Mouse (Mus musculus) retina, embryonic 14.5 days (tissue): ENCODE measurements at regions not wholly inside any gene's neighbourhood (a gene's known extent, or its start where the extent isn't known, plus 50 kb on each side); places are given as distances from the start of the nearest gene placed in this dataset.

Experiments
- DNase-seq: peaks from one replicate; pipeline ENCODE4 v3.0.0-alpha.2; 2015; ENCODE audit warnings: low spot score

GRCm38 (mm10) chr2:106083801-106084800, 80.8 kb upstream of the Dnajc24 start:
- DNase-seq, result peak; percentile 79

- peak; percentile 60 for DNase-seq
Measured at GRCm38 (mm10) chr2:106083001-106083400, 79.7 kb upstream of the Dnajc24 start.

DNA sequence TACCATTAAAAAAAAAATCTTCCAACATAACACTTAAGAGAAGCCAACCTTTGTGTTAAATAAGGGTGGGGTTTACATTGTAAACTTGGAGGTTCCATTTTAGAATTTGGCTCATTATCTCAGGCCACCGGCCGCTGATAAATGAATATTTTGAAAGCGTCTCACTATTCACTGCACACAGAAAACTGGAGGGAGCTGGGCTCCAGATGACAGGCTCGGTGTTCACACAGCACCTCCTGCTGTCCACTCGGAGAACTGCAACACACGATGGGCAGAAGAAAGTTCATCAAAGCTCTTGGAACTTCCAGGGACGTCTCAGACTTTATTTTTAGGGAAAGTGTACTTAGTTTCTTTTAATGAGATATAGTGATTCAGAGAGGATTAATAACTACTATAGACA, 78.6 kb upstream of the Dnajc24 start:
- DNase-seq, result peak; percentile 93

DNA sequence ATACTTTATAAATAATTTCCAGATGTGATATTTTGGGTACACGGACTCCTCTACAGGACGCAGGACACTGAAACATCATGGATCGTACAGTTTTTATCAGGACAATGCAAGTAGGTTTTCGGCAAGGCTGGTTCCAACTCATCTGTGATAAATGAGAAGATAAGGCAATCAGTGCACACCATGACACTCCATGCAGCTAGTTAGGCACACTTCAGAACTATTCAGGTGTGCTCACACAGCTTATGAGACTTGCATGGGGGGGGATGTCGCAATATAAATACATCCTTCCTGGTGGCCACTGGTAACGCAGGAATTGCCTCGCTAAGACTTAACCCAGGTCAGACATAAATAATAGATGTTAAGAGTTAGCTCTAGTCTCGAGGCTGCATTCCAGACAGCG, 77.3 kb upstream of the Dnajc24 start:
- peak; percentile 56 for DNase-seq

DNA sequence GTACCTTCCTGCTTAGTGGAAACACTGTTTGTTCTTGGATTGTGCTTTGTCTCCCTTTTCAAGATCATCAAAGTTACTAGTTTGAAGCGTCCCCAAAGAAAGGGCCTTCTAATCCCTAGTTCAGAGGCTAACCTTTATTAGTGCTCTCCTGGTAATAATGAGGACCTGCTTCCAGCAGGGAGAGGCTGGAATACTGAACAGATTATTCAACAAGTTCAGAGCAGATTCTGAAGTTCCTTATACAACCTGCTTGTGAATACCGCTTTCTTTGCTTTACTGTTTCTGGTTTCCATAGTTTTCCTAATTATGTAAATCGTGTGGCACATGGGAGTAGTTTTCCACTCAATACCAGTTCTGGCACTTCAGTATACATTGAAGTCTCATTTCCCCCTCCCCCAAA, 75.2 kb upstream of the Dnajc24 start:
- peak; percentile 11 for DNase-seq

- no peak for DNase-seq
Measured at GRCm38 (mm10) chr2:106074441-106074840, 71.1 kb upstream of the Dnajc24 start.

GRCm38 (mm10) chr2:106064316-106064715, 61.0 kb upstream of the Dnajc24 start:
- DNase-seq, result no peak
